Mouse (Mus musculus) telencephalon, adult 2 months (tissue): ENCODE measurements around the gene Gm43552.

Experiments used
- DNase-seq: peaks from one replicate; pipeline ENCODE4 v3.0.0-alpha.2; 2011; ENCODE audit warnings: low read depth, low spot score

Gm43552 gene

GRCm38 (mm10) chr5:65438041-65438440, 54.6 kb downstream of the Gm43552 start:
- DNase-seq, result no peak

- peak; percentile 94 for DNase-seq
Measured at GRCm38 (mm10) chr5:65435806-65436561, 56.6 kb downstream of the Gm43552 start, which contains the start of gene Ugdh. Ugdh (minus strand) TSS chr5:65435949.

GRCm38 (mm10) chr5:65435363-65435805, 57.2 kb downstream of the Gm43552 start:
- no peak for DNase-seq

- peak; percentile 39 for DNase-seq
Measured at GRCm38 (mm10) chr5:65434471-65435362, 57.9 kb downstream of the Gm43552 start.

GRCm38 (mm10) chr5:65429441-65429840, 63.2 kb downstream of the Gm43552 start:
- DNase-seq, result no peak

- DNase-seq, result no peak
Measured at GRCm38 (mm10) chr5:65428321-65428720, 64.3 kb downstream of the Gm43552 start.

GRCm38 (mm10) chr5:65425251-65425650, 67.4 kb downstream of the Gm43552 start:
- DNase-seq, result no peak

GRCm38 (mm10) chr5:65424215-65424614, 68.4 kb downstream of the Gm43552 start:
- no peak for DNase-seq

- no peak for DNase-seq
Measured at GRCm38 (mm10) chr5:65422803-65423202, 69.8 kb downstream of the Gm43552 start.

GRCm38 (mm10) chr5:65420822-65421221, 71.8 kb downstream of the Gm43552 start:
- no peak for DNase-seq

GRCm38 (mm10) chr5:65419136-65419535, 73.5 kb downstream of the Gm43552 start:
- DNase-seq, result no peak

- DNase-seq, result no peak
Measured at GRCm38 (mm10) chr5:65415653-65416458, 76.8 kb downstream of the Gm43552 start.

GRCm38 (mm10) chr5:65407989-65408388, 84.6 kb downstream of the Gm43552 start:
- no peak for DNase-seq

- DNase-seq, result peak; percentile 62
Measured at GRCm38 (mm10) chr5:65401251-65401994, 91.2 kb downstream of the Gm43552 start.

GRCm38 (mm10) chr5:65394425-65394824, 98.2 kb downstream of the Gm43552 start:
- DNase-seq, result no peak

- DNase-seq, result no peak
Measured at GRCm38 (mm10) chr5:65391753-65392152, 100.9 kb downstream of the Gm43552 start.

GRCm38 (mm10) chr5:65390648-65391644, 101.7 kb downstream of the Gm43552 start, which contains the start of the genes Rpl9 and Lias:
Rpl9 (minus strand) TSS chr5:65391444.
Lias (plus strand) TSS chr5:65391497.
- peak; percentile 97 for DNase-seq

GRCm38 (mm10) chr5:65387008-65387867, 105.4 kb downstream of the Gm43552 start:
- DNase-seq, result no peak

- DNase-seq, result no peak
Measured at GRCm38 (mm10) chr5:65385704-65386103, 106.9 kb downstream of the Gm43552 start.
